Mouse (Mus musculus): ENCODE measurements at regions not wholly inside any gene's neighbourhood (a gene's known extent, or its start where the extent isn't known, plus 50 kb on each side); places are given as distances from the start of the nearest gene placed in this dataset.

DNA sequence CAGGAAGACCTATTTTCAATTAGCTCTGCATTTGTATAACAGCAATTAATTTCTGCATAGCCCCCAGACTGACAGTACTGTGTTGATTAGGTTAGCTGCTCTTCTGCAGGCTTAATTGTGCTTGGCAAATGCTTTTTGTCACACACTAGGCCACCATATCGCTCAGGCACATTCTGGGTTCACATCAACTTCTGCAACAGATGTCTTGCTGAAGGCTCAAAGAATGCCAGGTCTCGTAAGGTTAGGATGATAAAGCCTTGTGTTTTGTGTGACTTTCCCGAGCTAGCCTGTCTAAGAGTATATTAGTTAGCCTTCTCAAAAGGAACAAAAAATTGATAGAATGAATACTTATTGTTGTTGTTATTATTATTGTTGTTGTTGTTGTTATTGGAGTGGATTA is 348.1 kb upstream of the Hs6st1 start:
- TF ChIP-seq CTCF (IDR thresholded peaks at IDR 0.05; ENCODE audit: extremely low read depth, insufficient read depth, insufficient read length, insufficient replicate concordance) (no peak), POLR2A (IDR thresholded peaks at IDR 0.05; ENCODE audit: low read depth, low read length) (no peak)
